Mouse (Mus musculus): Measurements from ENCODE around the gene Dbndd2. TPM values are rescaled to one million over a fixed set of nuclear protein-coding genes. Genes with fewer than 3 reads are reported as not detected.

The Dbndd2 gene
- polyA plus RNA-seq, 1 experiment from 2014 or later = 1.5 TPM

DNA sequence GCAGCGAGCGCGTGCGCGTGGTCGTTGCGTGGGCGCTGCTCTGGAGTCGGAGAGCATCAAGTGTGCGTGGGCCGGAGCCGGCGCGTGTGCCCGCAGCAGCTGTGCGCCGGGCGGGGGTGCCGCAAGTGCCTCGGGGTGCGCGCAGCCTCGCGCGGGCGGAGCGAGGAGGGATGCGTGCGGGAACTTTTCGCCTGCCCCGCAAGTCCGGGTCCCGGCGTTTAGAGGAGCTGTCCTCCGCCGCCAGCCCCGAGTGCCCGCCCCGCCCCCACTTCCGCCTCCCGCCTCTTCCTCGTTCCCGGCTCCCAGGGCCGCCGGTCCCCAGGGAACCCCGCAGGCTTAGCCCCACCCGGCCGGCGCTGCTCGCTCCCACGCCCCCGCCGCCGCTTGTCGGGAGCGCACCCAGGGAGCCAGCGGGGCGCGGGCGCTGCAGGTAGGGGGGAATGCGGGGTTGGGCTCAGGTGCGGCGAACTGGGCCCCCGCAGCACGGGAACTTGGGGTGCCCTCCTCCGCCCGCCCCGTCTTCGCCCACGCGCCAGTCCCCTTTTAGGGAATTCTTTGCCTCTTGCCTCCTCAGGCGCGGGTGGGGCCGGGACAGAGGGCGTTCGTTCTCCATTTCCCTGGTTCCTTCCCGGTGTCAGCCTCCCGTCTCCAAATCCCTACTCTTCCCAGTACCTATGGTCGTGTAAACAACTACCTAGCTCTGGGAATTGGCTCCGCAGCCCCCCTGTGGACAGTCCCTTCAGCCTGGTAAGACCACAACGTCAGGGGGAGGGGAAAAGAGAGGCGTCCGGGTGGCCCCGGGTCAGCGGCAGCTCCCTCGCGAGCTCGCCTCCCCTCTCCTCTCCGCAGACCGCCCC lies 580 bp downstream of the Dbndd2 start:
- peak; percentile 39; the same call in 1 of the 2 replicates for ATAC-seq (ENCODE audit: low read depth)
- Histone ChIP-seq H3K9ac (ENCODE audit: low read depth, low read length) (peak overlapping the region; percentile 47; the same call in 1 of the 2 replicates), H3K36me3 (ENCODE audit: control insufficient read depth, insufficient read depth) (no peaks in the 10 kb centered on the region), H3K27ac (ENCODE audit: low read length) (no peak overlapping the region), H3K4me3 (ENCODE audit: low read depth, low read length) (peak overlapping the region; percentile 62), H3K9me3 (replicated peaks; ENCODE audit: control insufficient read depth, low read length) (no peaks in the 10 kb centered on the region), H3K27me3 (ENCODE audit: control insufficient read depth, insufficient read depth, low read depth, low read length) (peaks cover 33% of the 10 kb centered on the region), H3K4me1 (ENCODE audit: control insufficient read depth, low read depth, low read length) (no peaks in the 10 kb centered on the region; the same call in 1 of the 2 replicates), H3K4me2 (ENCODE audit: low read depth, low read length) (peak overlapping the region; percentile 76)
- 1% methylated on average over 73 of the region's 90 CpGs for WGBS (ENCODE audit: insufficient replicate concordance)

DNA sequence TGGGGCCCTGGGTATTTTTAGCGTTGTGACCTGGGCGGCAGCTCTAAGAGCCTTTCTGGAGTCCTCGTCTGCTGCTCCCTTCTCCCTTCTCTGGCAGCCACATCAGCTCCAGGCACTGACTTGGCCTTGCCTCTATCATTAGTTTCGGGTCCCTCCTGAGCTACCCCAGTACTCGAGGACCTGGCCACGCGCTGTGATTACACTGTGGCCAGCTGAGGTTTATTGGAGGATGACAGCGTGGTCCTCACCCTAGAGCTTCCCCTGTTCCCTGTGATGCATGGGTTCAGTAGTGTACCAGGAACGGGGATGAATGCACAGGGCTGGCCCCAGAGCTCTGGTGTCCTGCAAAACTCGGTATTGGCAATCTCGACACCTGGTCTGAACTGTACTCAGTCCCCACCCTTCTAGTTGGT lies 1.2 kb downstream of the Dbndd2 start:
- Histone ChIP-seq H3K9me3 (replicated peaks; ENCODE audit: control insufficient read depth, low read length) (no peaks in the 10 kb centered on the region), H3K4me2 (ENCODE audit: low read depth, low read length) (peak overlapping the region; percentile 76), H3K27me3 (ENCODE audit: control insufficient read depth, insufficient read depth, low read depth, low read length) (peaks cover 33% of the 10 kb centered on the region), H3K36me3 (ENCODE audit: control insufficient read depth, insufficient read depth) (no peaks in the 10 kb centered on the region), H3K4me3 (ENCODE audit: low read depth, low read length) (peak overlapping the region; percentile 62), H3K27ac (ENCODE audit: low read length) (no peak overlapping the region), H3K4me1 (ENCODE audit: control insufficient read depth, low read depth, low read length) (no peaks in the 10 kb centered on the region; the same call in 1 of the 2 replicates), H3K9ac (ENCODE audit: low read depth, low read length) (peak overlapping the region; percentile 47; the same call in 1 of the 2 replicates)
- no peak for ATAC-seq (ENCODE audit: low read depth)
- 11% methylated on average over 11 of the region's 11 CpGs for WGBS (ENCODE audit: insufficient replicate concordance)

DNA sequence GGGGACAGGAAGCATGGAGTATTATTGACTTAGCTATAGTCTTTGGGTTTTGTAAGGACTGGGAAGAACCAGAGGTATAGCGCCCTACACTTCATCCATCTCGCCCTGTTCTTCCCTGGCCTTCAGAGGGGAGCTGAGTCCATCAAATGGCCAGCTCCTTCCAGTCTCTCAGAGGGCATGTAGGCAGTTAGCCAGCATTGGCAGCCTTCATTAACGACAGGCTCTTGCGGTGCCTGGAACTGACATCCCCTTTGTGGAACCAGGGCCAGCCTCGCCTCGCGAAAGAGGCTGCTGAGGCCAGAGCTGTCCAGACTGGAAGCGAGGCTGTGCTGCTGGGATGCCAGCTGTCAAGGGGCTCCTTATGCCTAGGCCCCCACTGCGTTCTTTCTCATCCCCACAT lies 1.9 kb downstream of the Dbndd2 start:
- peaks cover 33% of the 10 kb centered on the region for H3K27me3 ChIP-seq (ENCODE audit: control insufficient read depth, insufficient read depth, low read depth, low read length)
- no peaks in the 10 kb centered on the region for H3K36me3 ChIP-seq (ENCODE audit: control insufficient read depth, insufficient read depth)
- WGBS (ENCODE audit: insufficient replicate concordance) = 62% methylated on average over 9 of the region's 9 CpGs
- no peak overlapping the region for H3K9ac ChIP-seq (ENCODE audit: low read depth, low read length)
- H3K27ac ChIP-seq (ENCODE audit: low read length) = no peak overlapping the region
- no peak overlapping the region for H3K4me2 ChIP-seq (ENCODE audit: low read depth, low read length)
- no peak for ATAC-seq (ENCODE audit: low read depth)
- H3K4me1 ChIP-seq (ENCODE audit: control insufficient read depth, low read depth, low read length) = no peaks in the 10 kb centered on the region; the same call in 1 of the 2 replicates
- no peaks in the 10 kb centered on the region for H3K9me3 ChIP-seq (replicated peaks; ENCODE audit: control insufficient read depth, low read length)
- H3K4me3 ChIP-seq (ENCODE audit: low read depth, low read length) = no peak overlapping the region

DNA sequence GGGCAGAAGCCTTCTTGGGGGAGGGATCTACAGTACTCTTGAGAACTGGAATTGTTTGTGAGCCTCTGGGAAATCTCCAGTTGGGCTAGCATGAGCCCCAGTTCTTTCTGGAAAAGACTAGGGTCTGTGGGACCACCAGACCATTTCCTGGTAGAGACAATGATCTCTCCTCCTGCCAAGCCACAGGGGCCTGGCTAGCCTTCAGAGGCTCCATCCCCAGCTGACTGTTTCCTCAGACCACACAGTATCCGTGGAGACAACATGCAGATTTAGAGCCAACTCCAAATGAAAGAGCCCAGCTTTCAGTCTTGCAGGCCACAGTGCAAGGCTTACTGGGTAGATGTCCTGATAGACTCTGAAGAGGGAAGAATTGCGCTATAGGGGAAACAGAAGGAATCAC lies 8.2 kb downstream of the Dbndd2 start:
- H3K36me3 ChIP-seq (ENCODE audit: control insufficient read depth, insufficient read depth) = no peaks in the 10 kb centered on the region
- 42% methylated on average over 2 of the region's 2 CpGs for WGBS (ENCODE audit: insufficient replicate concordance)
- H3K4me3 ChIP-seq (ENCODE audit: low read depth, low read length) = no peak overlapping the region
- peaks cover 14% of the 10 kb centered on the region for H3K4me1 ChIP-seq (ENCODE audit: control insufficient read depth, low read depth, low read length)
- H3K4me2 ChIP-seq (ENCODE audit: low read depth, low read length) = no peak overlapping the region
- no peak overlapping the region for H3K27ac ChIP-seq (ENCODE audit: low read length)
- no peak for ATAC-seq (ENCODE audit: low read depth)
- no peak overlapping the region for H3K9ac ChIP-seq (ENCODE audit: low read depth, low read length)
- no peaks in the 10 kb centered on the region for H3K27me3 ChIP-seq (ENCODE audit: control insufficient read depth, insufficient read depth, low read depth, low read length)
- no peaks in the 10 kb centered on the region for H3K9me3 ChIP-seq (replicated peaks; ENCODE audit: control insufficient read depth, low read length)

DNA sequence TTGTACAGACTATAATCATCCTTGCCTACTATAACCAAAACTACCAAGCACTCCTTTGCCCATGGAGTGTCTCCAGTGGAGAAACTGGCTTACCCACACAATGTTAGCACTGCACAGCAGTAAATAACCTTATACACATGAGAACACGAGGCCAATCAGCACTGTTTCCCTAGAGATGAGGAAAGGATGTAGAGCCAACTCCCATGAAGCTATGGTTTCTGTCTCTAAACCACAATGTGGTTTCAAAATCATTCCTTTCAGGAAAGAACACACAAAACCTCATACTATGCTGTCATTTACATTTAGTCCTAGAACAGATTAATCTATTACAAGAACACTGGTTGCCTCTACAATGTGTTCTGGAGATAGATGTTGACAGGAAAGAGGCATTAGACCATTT lies 10.4 kb downstream of the Dbndd2 start:
- H3K4me2 ChIP-seq (ENCODE audit: low read depth, low read length) = peak overlapping the region; percentile 93; the same call in 1 of the 2 replicates
- no peak overlapping the region for H3K27ac ChIP-seq (ENCODE audit: low read length)
- peaks cover 14% of the 10 kb centered on the region for H3K4me1 ChIP-seq (ENCODE audit: control insufficient read depth, low read depth, low read length)
- peaks cover 5% of the 10 kb centered on the region for H3K36me3 ChIP-seq (ENCODE audit: control insufficient read depth, insufficient read depth)
- H3K27me3 ChIP-seq (ENCODE audit: control insufficient read depth, insufficient read depth, low read depth, low read length) = no peaks in the 10 kb centered on the region
- WGBS (ENCODE audit: insufficient replicate concordance) = 20% methylated on average over 1 of the region's 1 CpGs
- no peak overlapping the region for H3K9ac ChIP-seq (ENCODE audit: low read depth, low read length)
- no peak for ATAC-seq (ENCODE audit: low read depth)
- no peak overlapping the region for H3K4me3 ChIP-seq (ENCODE audit: low read depth, low read length)
- no peaks in the 10 kb centered on the region for H3K9me3 ChIP-seq (replicated peaks; ENCODE audit: control insufficient read depth, low read length)

DNA sequence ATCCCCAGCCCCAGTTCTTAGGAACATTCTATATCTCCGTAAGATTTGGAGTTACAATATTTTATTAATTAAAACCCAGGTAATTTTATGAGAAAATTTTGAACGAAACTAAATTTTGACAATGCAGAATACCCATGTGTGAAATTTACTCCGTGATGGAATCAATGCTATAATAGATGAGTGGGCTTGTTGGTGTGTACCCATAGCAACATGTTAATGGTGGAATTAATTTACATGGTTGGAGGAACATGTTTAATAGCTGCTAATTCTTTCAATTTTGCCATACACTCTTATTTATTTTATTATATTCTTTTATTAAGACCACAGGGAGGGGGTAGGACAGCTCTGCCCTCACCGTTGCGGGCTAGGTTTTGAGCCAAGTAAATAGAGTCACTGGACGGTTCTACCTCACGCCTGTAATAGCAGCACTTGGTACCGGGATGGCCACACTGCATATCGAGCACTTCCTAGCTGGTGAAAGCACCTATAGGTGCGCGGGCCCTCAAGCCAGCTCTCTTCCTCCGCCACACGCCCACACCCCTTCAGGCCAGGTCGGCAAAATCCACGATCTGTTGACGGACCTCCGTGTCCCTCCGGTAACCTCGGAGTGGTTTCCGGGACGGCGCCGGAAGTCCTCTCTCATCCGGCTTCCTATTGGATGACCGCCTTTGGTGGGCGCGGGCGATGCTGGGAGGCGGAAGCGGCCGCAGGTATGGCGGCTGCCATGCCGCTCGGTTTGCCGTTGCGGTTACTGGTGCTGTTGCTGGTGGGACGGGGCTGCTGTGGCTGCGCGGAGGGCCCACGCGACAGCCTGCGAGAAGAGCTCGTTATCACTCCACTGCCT lies 11.2 kb downstream of the Dbndd2 start, which contains the start of gene Pigt:
Gene Pigt, plus strand, starts transcription at position 674 of the 844 bp plus-strand sequence.
- WGBS (ENCODE audit: insufficient replicate concordance) = 4% methylated on average over 43 of the region's 43 CpGs
- Histone ChIP-seq H3K4me1 (ENCODE audit: control insufficient read depth, low read depth, low read length) (peaks cover 14% of the 10 kb centered on the region), H3K9ac (ENCODE audit: low read depth, low read length) (peak within 1 kb of the TSS; percentile 75), H3K4me3 (ENCODE audit: low read depth, low read length) (peak within 1 kb of the TSS; percentile 87), H3K27ac (ENCODE audit: low read length) (peak within 1 kb of the TSS; percentile 59), H3K27me3 (ENCODE audit: control insufficient read depth, insufficient read depth, low read depth, low read length) (no peaks in the 10 kb centered on the region), H3K9me3 (replicated peaks; ENCODE audit: control insufficient read depth, low read length) (no peaks in the 10 kb centered on the region), H3K4me2 (ENCODE audit: low read depth, low read length) (peak within 1 kb of the TSS; percentile 93), H3K36me3 (ENCODE audit: control insufficient read depth, insufficient read depth) (peaks cover 9% of the 10 kb centered on the region)
- ATAC-seq (ENCODE audit: low read depth) = peak; percentile 96

DNA sequence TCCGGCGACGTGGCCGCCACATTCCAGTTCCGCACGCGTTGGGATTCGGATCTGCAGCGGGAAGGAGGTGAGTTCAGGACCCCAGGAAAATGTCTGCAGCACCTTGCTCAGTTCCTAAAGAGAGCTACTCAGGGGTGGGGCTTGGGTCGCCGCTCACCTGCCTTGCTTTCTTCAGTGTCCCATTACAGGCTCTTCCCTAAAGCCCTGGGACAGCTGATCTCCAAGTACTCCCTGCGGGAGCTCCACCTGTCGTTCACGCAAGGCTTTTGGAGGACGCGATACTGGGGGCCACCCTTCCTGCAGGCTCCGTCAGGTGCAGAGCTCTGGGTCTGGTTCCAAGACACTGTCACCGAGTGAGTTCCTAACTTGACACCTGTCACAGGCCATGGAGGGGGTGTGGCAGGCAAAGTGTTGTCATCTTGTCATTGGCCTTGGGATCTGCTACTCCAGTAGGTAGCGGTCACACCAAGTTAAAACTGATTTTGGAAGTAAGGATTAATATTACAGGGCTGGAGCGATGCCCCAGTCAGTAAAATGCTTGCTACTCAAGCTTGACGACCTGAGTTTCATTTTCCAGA lies 11.9 kb downstream of the Dbndd2 start:
- no peaks in the 10 kb centered on the region for H3K9me3 ChIP-seq (replicated peaks; ENCODE audit: control insufficient read depth, low read length)
- H3K4me3 ChIP-seq (ENCODE audit: low read depth, low read length) = peak overlapping the region; percentile 87
- H3K4me2 ChIP-seq (ENCODE audit: low read depth, low read length) = peak overlapping the region; percentile 93
- H3K9ac ChIP-seq (ENCODE audit: low read depth, low read length) = peak overlapping the region; percentile 75
- no peaks in the 10 kb centered on the region for H3K27me3 ChIP-seq (ENCODE audit: control insufficient read depth, insufficient read depth, low read depth, low read length)
- H3K4me1 ChIP-seq (ENCODE audit: control insufficient read depth, low read depth, low read length) = peaks cover 14% of the 10 kb centered on the region
- H3K36me3 ChIP-seq (ENCODE audit: control insufficient read depth, insufficient read depth) = peaks cover 15% of the 10 kb centered on the region
- H3K27ac ChIP-seq (ENCODE audit: low read length) = peak overlapping the region; percentile 10; the same call in 1 of the 2 replicates
- WGBS (ENCODE audit: insufficient replicate concordance) = 4% methylated on average over 21 of the region's 21 CpGs
- peak; percentile 45 for ATAC-seq (ENCODE audit: low read depth)

DNA sequence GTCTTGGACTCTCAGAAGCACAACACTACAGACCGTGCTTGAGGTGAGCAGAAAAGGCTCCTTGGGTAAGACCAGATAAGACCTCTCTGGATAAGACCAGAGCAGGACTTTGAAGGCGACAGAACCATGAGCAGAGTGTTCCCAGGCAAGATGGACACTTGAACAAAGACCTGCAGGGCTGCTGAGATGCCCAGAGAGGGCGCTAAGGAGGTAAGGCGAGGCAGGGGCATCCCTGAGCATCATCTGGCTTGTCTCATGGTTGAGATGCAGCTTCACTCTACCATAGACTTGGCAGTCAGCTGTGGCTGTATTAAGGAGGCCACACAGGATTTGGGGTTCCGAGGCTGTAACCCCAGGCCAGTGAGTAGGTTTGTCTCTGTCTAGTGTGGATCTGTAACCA lies 13.4 kb downstream of the Dbndd2 start:
- Histone ChIP-seq H3K4me2 (ENCODE audit: low read depth, low read length) (no peak overlapping the region), H3K9me3 (replicated peaks; ENCODE audit: control insufficient read depth, low read length) (0 out of 2 replicates have a peak, but pooled peaks cover 2% of the 10 kb centered on the region), H3K36me3 (ENCODE audit: control insufficient read depth, insufficient read depth) (peaks cover 29% of the 10 kb centered on the region), H3K4me1 (ENCODE audit: control insufficient read depth, low read depth, low read length) (peaks cover 14% of the 10 kb centered on the region), H3K27me3 (ENCODE audit: control insufficient read depth, insufficient read depth, low read depth, low read length) (no peaks in the 10 kb centered on the region), H3K27ac (ENCODE audit: low read length) (no peak overlapping the region), H3K4me3 (ENCODE audit: low read depth, low read length) (no peak overlapping the region), H3K9ac (ENCODE audit: low read depth, low read length) (no peak overlapping the region)
- 61% methylated on average over 5 of the region's 5 CpGs for WGBS (ENCODE audit: insufficient replicate concordance)
- ATAC-seq (ENCODE audit: low read depth) = no peak

All from liver, embryonic 16.5 days (tissue).